Mouse (Mus musculus) forebrain, embryonic 16.5 days (tissue): ENCODE measurements around the gene Wdr18. TPM values are rescaled to one million over a fixed set of nuclear protein-coding genes. Genes with fewer than 3 reads are reported as not detected.

Experiments used
- ATAC-seq: fragments of 200-750 bp; cut with Nextera tagmentation; 2 replicates; pipeline ENCODE4 v1.8.0; 2017; ENCODE audit warnings: mild to moderate bottlenecking, moderate library complexity
- H3K27ac ChIP-seq: fragments of 300-500 bp; sonication (generic); 2 replicates; pipeline ENCODE4 v1.5.1; 2014; ENCODE audit warnings: low read length, control low read depth
- H3K27me3 ChIP-seq: fragments of 300-500 bp; sonication (generic); replicated peaks from 2 replicates; pipeline ENCODE4 v1.6.1; 2014; ENCODE audit warnings: low read length; ENCODE audit not compliant: control insufficient read depth, insufficient read depth
- H3K36me3 ChIP-seq: fragments of 300-500 bp; sonication (generic); 2 replicates; pipeline ENCODE4 v1.6.1; 2014; ENCODE audit not compliant: control insufficient read depth, insufficient read depth
- H3K4me1 ChIP-seq: fragments of 300-500 bp; sonication (generic); replicated peaks from 2 replicates; pipeline ENCODE4 v1.6.1; 2014; ENCODE audit warnings: low read length; ENCODE audit not compliant: control insufficient read depth, insufficient read depth
- H3K4me2 ChIP-seq: fragments of 300-500 bp; sonication (generic); 2 replicates; pipeline ENCODE4 v1.6.1; 2014; ENCODE audit warnings: mild to moderate bottlenecking, low read length, control low read depth
- H3K4me3 ChIP-seq: fragments of 300-500 bp; sonication (generic); replicated peaks from 2 replicates; pipeline ENCODE4 v1.5.1; 2014; ENCODE audit warnings: mild to moderate bottlenecking, low read length, control low read depth
- H3K9ac ChIP-seq: fragments of 300-500 bp; sonication (generic); replicated peaks from 2 replicates; pipeline ENCODE4 v1.6.1; 2014; ENCODE audit warnings: low read depth, low read length, control low read depth
- H3K9me3 ChIP-seq: fragments of 300-500 bp; sonication (generic); 2 replicates; pipeline ENCODE4 v1.6.1; 2016; ENCODE audit warnings: low read length; ENCODE audit not compliant: control insufficient read depth
- WGBS: fragments of 180-500 bp; shearing (Covaris S2); extraction: QIAGEN DNeasy Blood & Tissue Kit; methylation state at CpG from one replicate; pipeline ENCODE4 v1.1.7; 2014; 5-methylcytosine and 5-hydroxymethylcytosine counted together
- polyA plus RNA-seq: library from polyadenylated mRNA; unstranded; fragments of >200 nt; fragmentation: Nextera tagmentation; extraction: Ambion mirVana; gene quantifications from 2 replicates; pipeline ENCODE4 v1.2.1, GENCODE M21; 2015

The Wdr18 gene
- polyA plus RNA-seq, result 81.8 and 97.7 TPM in 2 replicates

DNA sequence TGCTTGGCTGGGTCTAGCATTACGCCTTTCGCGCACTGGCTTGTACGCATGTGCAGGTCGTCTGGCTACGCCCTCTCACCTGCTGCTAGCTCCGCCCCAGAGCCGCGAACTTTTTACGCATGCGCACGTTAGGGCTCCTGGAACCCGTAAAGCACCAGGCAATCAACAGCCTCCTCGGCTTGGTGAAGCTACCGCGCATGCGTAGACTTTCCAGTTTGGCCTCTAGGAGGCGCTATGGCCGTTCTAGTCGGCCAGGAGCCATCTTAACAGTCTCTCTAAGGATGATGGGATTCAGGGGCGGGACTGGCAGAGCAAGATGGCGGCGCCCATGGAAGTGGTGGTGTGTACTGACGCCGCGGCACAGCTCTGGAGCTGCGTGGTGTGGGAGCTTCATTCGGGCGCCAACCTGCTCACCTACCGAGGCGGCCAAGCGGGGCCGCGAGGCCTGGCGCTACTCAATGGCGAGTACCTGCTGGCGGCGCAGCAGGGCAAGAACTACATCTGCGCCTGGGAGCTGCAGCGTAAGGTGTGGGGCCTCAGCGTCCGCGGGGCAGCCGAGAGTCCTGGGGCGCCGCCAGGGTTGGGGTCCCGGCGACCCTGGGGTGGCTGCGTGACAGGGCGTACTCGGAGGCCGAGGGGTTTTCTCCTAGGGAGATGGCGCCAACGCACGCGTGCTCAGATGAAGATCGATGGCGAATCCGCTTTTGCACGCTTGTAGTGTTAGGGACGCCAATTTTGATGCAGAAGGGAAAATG, at the start of gene Wdr18:
Gene Wdr18 (plus strand): TSS at position 306 of the 755 bp plus-strand sequence.
- peak; percentile 98 for ATAC-seq
- Histone ChIP-seq H3K4me3 (peak within 1 kb of the TSS; percentile 97), H3K27ac (peak within 1 kb of the TSS; percentile 71), H3K4me1 (peaks cover 8% of the 10 kb centered on the region), H3K27me3 (no peaks in the 10 kb centered on the region), H3K36me3 (peaks cover 3% of the 10 kb centered on the region; the same call in 1 of the 2 replicates), H3K9ac (peak within 1 kb of the TSS; percentile 82), H3K9me3 (no peaks in the 10 kb centered on the region), H3K4me2 (peak within 1 kb of the TSS; percentile 87)
- under 1% methylated on average over 61 of the region's 61 CpGs for WGBS

DNA sequence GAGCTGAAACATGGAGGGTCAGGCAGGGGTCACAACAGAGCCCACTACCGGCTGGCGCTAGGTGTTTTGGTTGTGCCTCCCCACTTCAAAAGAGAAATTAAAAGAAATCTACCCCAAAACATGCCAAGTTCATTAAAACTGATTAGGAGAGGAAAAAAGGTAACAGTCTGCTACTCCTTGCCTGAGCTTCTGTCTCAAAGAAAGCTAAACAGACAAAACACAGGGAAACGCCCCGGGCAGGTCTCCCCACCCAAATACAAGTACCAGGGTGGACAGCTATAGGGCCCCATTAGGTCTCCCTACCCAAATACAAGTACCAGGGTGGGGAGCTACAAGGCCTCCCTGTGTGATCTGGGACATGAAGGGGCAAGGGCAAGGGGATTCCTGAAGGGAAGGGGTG, 49.4 kb upstream of the Wdr18 start, which contains the start of gene Gm26602:
Gene Gm26602 (plus strand): TSS at position 301 of the 400 bp plus-strand sequence.
- Histone ChIP-seq H3K27ac (peak within 1 kb of the TSS; percentile 92), H3K9ac (no peak within 1 kb of the TSS), H3K9me3 (no peaks in the 10 kb centered on the region), H3K36me3 (peaks cover 2% of the 10 kb centered on the region; the same call in 1 of the 2 replicates), H3K27me3 (no peaks in the 10 kb centered on the region), H3K4me2 (no peak within 1 kb of the TSS; the same call in 1 of the 2 replicates), H3K4me3 (no peak within 1 kb of the TSS), H3K4me1 (peaks cover 27% of the 10 kb centered on the region)
- WGBS, result 91% methylated on average over 4 of the region's 4 CpGs
- ATAC-seq, result no peak

DNA sequence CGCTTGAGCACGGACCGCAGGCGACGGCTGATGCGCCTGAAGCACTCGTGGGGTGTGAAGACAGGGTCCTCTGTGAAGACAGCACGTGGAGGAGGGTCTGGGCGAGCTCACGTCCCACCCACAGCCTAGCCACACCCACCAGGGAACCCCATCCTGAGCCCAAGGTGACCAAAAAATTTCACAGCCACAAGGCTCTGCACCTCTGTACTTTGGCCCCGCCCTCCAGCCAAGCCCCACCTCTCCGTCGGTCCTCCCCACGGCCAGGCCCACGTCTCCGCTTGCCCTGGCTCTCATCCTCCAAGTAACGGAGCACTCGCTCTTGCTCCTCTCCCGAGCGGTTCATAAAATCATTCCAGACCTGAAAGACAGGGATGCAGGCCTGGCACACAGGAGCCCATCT, 47.5 kb upstream of the Wdr18 start:
- H3K9ac ChIP-seq, result no peak overlapping the region
- H3K27me3 ChIP-seq, result peaks cover under 1% of the 10 kb centered on the region
- 69% methylated on average over 20 of the region's 20 CpGs for WGBS
- H3K4me1 ChIP-seq, result peaks cover 39% of the 10 kb centered on the region
- 0 out of 2 replicates have a peak, but pooled peaks cover 2% of the 10 kb centered on the region for H3K36me3 ChIP-seq
- no peak overlapping the region for H3K27ac ChIP-seq
- H3K4me2 ChIP-seq, result no peak overlapping the region
- H3K9me3 ChIP-seq, result no peaks in the 10 kb centered on the region
- ATAC-seq, result no peak
- H3K4me3 ChIP-seq, result no peak overlapping the region

DNA sequence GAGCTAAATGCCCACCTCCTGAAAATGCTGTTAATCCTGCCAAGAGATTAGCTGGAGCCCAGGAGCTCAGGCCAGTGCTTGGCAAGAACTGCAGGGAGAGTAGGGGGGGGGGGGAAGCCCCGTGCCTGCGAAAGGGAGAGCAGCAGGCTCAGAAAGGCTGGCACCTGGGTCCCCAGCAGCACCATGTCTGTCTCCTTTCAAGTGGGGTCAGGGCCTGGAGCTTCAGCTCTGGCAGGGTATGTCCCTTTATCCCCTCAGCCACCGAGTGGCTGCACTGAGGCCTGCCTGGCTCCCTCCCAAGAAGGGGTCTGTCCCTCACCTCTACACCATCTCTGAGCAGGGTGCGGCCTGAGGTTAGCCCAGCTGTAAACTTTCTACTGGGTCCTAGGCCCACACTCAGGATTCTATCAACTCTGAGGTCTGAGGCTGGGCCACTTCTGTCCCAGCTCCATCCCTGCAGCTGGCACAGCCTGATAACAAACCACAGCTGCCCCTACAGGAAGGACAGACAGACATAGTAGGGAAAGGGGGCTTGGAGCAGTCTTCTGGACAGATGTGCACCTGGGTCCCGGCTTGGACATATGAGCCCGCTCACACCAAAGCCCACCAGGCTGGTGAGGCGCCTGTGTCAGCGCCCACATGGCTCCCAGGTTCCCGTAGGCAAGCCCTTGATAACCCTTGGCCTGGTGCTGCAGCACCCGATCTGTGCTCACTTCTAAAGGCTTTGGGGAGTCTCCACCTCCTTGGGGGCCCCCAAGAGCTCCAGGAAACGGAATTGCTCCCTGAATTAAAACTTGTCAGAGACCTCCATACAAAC, 45.6 kb upstream of the Wdr18 start:
- Histone ChIP-seq H3K27me3 (peaks cover 20% of the 10 kb centered on the region), H3K27ac (no peak overlapping the region), H3K9me3 (no peaks in the 10 kb centered on the region), H3K9ac (no peak overlapping the region), H3K4me2 (no peak overlapping the region), H3K4me3 (no peak overlapping the region), H3K4me1 (peaks cover 38% of the 10 kb centered on the region), H3K36me3 (0 out of 2 replicates have a peak, but pooled peaks cover 2% of the 10 kb centered on the region)
- ATAC-seq, result no peak
- 55% methylated on average over 11 of the region's 11 CpGs for WGBS

DNA sequence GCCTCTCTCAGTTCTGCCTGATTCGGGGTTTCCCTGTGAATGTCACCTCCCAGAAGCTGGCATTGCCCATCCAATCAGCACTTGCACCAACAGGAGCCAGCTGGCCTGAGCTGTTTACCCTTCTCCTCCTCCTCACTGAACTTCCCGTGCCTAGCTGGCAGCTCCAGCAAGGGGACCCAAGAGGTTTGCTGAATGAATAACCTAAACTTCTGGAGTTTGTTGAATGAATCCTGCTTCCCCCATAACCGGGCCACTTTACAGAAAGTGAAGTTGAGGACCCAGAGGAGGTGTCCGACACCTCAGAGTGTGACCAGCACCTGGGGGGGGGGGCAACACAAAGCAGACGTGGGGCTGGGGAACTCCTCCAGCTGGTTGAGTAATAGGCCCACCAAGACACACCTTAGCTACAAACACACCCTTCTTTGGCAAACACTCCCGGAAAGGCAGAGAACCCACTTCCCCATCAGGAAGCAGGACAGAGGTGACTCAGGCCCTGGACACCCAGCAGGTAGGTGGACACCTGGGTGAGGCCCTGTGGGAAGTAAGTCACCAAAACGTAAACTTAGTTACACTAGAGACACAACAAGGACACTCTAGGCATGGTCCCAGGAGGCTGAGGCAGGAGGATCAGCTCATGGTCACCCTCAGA, 44.9 kb upstream of the Wdr18 start:
- H3K4me1 ChIP-seq, result peaks cover 31% of the 10 kb centered on the region
- H3K27ac ChIP-seq, result no peak overlapping the region
- no peak overlapping the region for H3K4me2 ChIP-seq
- no peak overlapping the region for H3K9ac ChIP-seq
- WGBS, result 66% methylated on average over 7 of the region's 7 CpGs
- ATAC-seq, result no peak
- peaks cover 27% of the 10 kb centered on the region for H3K27me3 ChIP-seq
- no peaks in the 10 kb centered on the region for H3K9me3 ChIP-seq
- 0 out of 2 replicates have a peak, but pooled peaks cover 2% of the 10 kb centered on the region for H3K36me3 ChIP-seq
- no peak overlapping the region for H3K4me3 ChIP-seq

DNA sequence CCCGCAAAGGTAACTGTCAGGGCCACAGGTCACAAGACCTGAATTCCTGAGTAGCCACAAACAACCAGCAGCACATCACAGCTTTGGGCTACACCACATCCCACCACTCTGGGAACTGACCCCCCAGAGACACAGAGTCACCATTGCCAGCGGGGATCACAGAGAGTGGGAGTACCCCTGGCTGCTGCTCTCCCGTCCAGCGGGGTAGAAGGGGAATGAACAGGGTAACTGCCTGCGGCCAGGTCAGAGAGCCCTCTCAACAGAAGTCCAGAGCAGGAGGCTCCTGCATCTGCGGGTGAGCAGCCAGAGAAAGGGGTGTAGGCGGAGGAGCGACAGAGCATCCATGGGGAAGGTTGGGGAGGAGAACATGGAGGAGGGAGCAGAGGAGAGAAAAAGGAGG, 43.9 kb upstream of the Wdr18 start:
- Histone ChIP-seq H3K27ac (peak overlapping the region; percentile 80; the same call in 1 of the 2 replicates), H3K36me3 (0 out of 2 replicates have a peak, but pooled peaks cover 2% of the 10 kb centered on the region), H3K4me1 (peaks cover 36% of the 10 kb centered on the region), H3K4me2 (peak overlapping the region; percentile 97), H3K4me3 (peak overlapping the region; percentile 91), H3K27me3 (peaks cover 37% of the 10 kb centered on the region), H3K9me3 (no peaks in the 10 kb centered on the region), H3K9ac (peak overlapping the region; percentile 98)
- 4% methylated on average over 8 of the region's 8 CpGs for WGBS
- ATAC-seq, result no peak

DNA sequence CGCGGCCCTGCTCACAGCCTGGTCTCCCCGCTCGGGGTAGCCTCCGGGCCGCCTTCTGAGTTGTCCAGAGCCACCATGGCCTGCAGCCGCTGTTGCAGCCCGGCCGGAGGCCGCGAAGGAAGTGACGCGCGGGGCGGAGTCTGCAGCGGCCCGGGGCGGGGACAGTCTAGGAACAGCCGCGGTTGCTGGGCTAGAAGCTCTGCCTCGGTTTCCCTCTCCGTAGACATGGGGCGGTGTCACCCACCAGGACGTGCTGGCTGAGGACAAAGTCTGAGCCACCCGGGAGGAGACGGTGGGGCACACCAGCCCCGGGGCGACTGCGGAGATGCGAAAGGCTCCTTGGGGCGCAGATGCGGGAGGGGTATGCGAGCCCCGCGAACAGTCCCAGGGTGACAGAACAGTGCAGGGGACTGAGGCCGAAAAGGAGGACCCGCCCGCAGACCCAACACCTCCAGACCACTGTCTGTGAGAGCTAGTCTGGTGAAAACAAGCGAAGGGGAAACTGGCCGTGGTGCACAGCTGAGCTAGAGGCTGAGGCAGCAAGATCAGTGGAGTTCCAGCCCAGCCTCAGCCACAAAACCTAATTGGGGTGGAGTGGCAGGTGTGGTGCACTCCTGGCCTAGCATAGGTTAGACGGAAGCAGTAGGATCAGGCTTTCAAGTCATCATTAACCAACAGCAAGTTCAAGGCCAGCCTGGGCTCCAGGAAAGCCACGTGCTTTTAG, 43.0 kb upstream of the Wdr18 start, which contains the start of gene Kiss1r:
Gene Kiss1r (plus strand): TSS at position 164 of the 724 bp plus-strand sequence.
- Histone ChIP-seq H3K4me1 (peaks cover 44% of the 10 kb centered on the region), H3K36me3 (0 out of 2 replicates have a peak, but pooled peaks cover 2% of the 10 kb centered on the region), H3K4me2 (peak within 1 kb of the TSS; percentile 97), H3K9ac (peak within 1 kb of the TSS; percentile 98), H3K27ac (peak within 1 kb of the TSS; percentile 80), H3K27me3 (peaks cover 46% of the 10 kb centered on the region), H3K9me3 (no peaks in the 10 kb centered on the region), H3K4me3 (peak within 1 kb of the TSS; percentile 91)
- 2% methylated on average over 42 of the region's 42 CpGs for WGBS
- peak; percentile 89 for ATAC-seq

DNA sequence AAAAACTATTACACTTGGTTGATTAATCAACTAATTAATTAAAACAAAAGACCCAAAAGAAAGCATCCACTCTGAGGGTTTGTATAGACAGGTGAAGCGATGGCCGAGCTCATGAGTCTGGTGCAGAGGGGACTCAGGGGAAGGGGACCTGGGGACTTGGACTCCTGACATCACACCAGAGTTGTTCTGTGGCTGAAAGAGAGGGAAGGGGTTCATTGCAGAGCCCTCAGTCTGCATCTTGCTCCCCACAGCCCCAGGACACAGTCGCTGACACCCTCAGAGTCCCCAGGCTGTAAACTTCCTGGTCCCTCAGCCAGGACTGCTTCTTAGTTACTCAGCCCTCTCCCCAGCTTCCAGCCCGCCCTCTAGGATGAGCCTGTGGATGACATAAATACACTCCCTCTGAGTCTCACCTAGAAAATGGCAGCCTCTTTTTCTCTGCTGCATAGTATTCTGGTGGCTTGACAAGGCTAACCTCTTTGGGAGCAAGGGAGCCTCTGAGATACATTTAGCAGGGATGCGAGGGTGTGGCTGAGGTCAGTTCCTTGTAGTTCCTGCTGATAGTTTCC, 42.3 kb upstream of the Wdr18 start:
- peaks cover 44% of the 10 kb centered on the region for H3K4me1 ChIP-seq
- H3K4me2 ChIP-seq, result peak overlapping the region; percentile 97
- ATAC-seq, result no peak
- H3K27me3 ChIP-seq, result peaks cover 52% of the 10 kb centered on the region
- 0 out of 2 replicates have a peak, but pooled peaks cover 2% of the 10 kb centered on the region for H3K36me3 ChIP-seq
- WGBS, result 41% methylated on average over 5 of the region's 5 CpGs
- H3K9me3 ChIP-seq, result no peaks in the 10 kb centered on the region
- H3K4me3 ChIP-seq, result peak overlapping the region; percentile 91
- H3K27ac ChIP-seq, result no peak overlapping the region
- peak overlapping the region; percentile 98 for H3K9ac ChIP-seq
